Mouse (Mus musculus): ENCODE measurements around the gene Tsks.

DNA sequence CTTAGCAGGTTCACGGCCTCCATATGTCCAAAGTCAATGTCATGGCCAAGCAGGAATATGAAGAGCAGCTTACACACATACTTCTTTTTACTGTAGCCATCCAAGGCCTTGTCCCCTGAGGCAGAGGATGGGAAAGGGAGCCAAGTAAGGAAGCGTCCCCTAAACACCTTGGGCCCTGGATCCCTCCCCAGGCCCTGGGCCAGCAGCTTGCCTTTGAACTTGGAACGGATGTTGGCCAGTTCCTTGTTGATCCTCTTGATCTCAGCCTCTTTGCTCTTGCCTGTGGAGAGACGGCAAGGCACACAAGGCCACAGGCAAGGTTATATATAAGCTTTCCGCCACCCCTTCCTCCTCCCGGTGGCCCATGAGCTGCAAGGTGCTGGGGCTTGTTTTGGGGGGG, 26.8 kb upstream of the Tsks start:
- TF ChIP-seq CTCF (IDR thresholded peaks at IDR 0.05; ENCODE audit: low read depth) (no peak), EP300 (IDR thresholded peaks at IDR 0.05; ENCODE audit: low read depth) (no peak)

Measured in liver, embryonic 14.5 days (tissue).